Mouse (Mus musculus): ENCODE measurements around the gene Zbtb26. TPM values are rescaled to one million over a fixed set of nuclear protein-coding genes. Genes with fewer than 3 reads are reported as not detected.

Gene Zbtb26
- polyA plus RNA-seq, 1 experiment: 0.56 TPM

DNA sequence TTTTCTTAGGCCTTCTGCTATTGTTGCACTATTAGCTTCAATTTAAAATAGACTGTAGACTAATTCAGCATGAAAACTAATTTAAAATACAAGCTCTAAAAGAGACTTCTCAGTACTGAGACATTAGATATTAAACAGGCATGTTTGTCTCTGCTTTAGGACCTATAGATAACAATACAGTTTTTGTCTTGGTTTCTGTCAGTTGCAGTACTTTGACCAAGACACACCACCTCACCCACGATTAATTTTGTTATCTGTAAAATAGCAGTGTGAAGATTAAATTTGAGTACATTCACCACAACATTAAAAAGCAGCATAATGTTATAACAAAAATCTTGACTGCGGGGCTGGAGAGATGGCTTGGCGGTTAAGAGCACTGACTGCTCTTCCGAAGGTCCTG is 23.3 kb upstream of the Zbtb26 start:
- H3K4me3 ChIP-seq (ENCODE audit: low read depth, low read length): no peak overlapping the region
- TF ChIP-seq POLR2A (IDR thresholded peaks at IDR 0.05; ENCODE audit: low read depth, low read length): no peak
- no peak for TF ChIP-seq CTCF (IDR thresholded peaks at IDR 0.05; ENCODE audit: extremely low read depth, insufficient read length, insufficient replicate concordance, low read depth, low read length)
- H3K27me3 ChIP-seq (ENCODE audit: control insufficient read depth, insufficient read depth, low read length): no peaks in the 10 kb centered on the region
- H3K36me3 ChIP-seq (ENCODE audit: control insufficient read depth, insufficient read depth, low read length): peaks cover 8% of the 10 kb centered on the region
- H3K27ac ChIP-seq (ENCODE audit: insufficient read depth, low read depth, low read length): no peak overlapping the region
- 46% methylated on average over 4 of the region's 4 CpGs for WGBS
- H3K4me1 ChIP-seq (ENCODE audit: control insufficient read depth, insufficient read depth, insufficient read length, low read length): no peaks in the 10 kb centered on the region

DNA sequence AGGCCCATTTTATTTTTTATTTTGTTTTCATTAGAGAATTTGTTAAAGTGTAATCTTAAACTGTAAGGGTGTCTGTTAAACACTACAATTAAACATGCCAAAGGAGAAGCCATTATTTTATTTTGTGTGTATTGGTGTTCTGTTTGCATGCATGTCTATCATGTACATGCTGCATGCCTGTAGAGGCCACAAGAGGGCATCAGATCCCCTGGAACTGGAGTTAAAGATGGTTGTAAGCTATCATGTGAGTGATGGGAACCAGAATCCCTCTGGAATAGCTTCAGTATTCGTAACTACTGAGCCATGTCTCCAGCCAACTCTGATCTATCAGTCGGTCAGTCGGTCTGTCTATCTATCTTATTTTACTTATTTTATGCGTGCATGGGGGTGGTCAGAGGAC is 17.8 kb upstream of the Zbtb26 start:
- Histone ChIP-seq H3K4me1 (ENCODE audit: control insufficient read depth, insufficient read depth, insufficient read length, low read length) (no peaks in the 10 kb centered on the region), H3K4me3 (ENCODE audit: low read depth, low read length) (no peak overlapping the region), H3K36me3 (ENCODE audit: control insufficient read depth, insufficient read depth, low read length) (no peaks in the 10 kb centered on the region), H3K27me3 (ENCODE audit: control insufficient read depth, insufficient read depth, low read length) (no peaks in the 10 kb centered on the region), H3K27ac (ENCODE audit: insufficient read depth, low read depth, low read length) (no peak overlapping the region)
- 97% methylated on average over 4 of the region's 4 CpGs for WGBS
- TF ChIP-seq CTCF (IDR thresholded peaks at IDR 0.05; ENCODE audit: extremely low read depth, insufficient read length, insufficient replicate concordance, low read depth, low read length): no peak
- TF ChIP-seq POLR2A (IDR thresholded peaks at IDR 0.05; ENCODE audit: low read depth, low read length): no peak

DNA sequence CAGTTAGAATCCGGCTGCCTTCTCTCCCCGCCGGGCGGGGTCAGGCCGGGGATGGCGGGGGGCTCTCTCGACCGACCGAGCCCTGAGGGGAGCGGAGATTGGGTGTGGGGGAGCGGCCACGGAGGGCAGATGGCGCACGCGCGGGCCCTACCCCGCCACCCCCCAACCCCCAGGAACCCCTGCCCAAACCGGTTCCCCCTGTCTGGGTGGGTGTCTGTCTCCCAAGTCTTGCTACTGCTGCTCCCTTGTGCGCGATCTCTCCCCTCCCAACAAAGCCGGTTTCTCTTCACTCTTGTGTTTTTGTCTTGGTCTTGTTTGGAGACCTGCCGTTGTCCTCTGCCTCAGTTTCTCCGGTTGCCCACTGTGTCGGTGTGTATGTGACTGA is 9.4 kb upstream of the Zbtb26 start:
- peak overlapping the region; percentile 96 for H3K4me3 ChIP-seq (ENCODE audit: low read depth, low read length)
- no peak overlapping the region for H3K27ac ChIP-seq (ENCODE audit: insufficient read depth, low read depth, low read length)
- no peak for TF ChIP-seq CTCF (IDR thresholded peaks at IDR 0.05; ENCODE audit: extremely low read depth, insufficient read length, insufficient replicate concordance, low read depth, low read length)
- no peak for TF ChIP-seq POLR2A (IDR thresholded peaks at IDR 0.05; ENCODE audit: low read depth, low read length)
- no peaks in the 10 kb centered on the region for H3K36me3 ChIP-seq (ENCODE audit: control insufficient read depth, insufficient read depth, low read length)
- peaks cover 2% of the 10 kb centered on the region; the same call in 1 of the 2 replicates for H3K4me1 ChIP-seq (ENCODE audit: control insufficient read depth, insufficient read depth, insufficient read length, low read length)
- 0% methylated on average over 23 of the region's 24 CpGs for WGBS
- H3K27me3 ChIP-seq (ENCODE audit: control insufficient read depth, insufficient read depth, low read length): no peaks in the 10 kb centered on the region

DNA sequence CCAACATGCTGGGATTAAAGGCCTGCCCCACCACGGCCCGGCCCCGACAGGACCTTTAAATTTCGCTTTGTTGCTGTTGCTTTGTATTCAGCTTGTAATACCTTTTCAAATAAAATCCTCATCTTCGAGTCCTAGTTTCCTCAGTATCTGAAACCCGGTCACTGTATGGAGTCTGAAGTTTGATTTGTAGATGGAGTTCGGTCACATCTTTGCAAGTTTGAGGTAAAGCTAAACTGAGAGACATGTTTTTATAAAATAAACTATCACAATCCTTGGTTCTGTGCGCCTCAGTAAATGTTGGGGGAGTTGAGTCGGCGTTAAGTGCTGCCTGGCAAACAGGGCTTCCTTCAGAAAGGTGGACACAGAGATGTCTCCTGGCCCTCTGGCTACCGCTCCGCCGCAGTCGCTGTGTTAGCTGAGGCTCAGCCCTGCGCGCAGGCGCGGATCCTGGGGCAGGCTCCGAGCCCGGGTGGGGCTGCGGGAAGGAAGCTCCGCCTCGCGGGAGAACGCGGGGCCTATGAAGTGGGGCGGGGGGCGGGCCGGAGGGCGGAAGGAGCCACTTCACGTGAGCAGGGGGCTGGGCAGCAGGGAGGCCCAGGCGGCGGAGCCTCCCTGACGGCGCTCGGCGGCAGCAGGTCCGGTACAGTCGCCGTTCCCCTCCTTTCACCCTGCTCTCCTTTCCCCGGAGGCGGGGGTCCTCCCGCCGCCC is 8.9 kb upstream of the Zbtb26 start:
- WGBS: 5% methylated on average over 44 of the region's 44 CpGs
- Histone ChIP-seq H3K4me3 (ENCODE audit: low read depth, low read length) (peak overlapping the region; percentile 96), H3K27me3 (ENCODE audit: control insufficient read depth, insufficient read depth, low read length) (no peaks in the 10 kb centered on the region), H3K27ac (ENCODE audit: insufficient read depth, low read depth, low read length) (peak overlapping the region; percentile 38), H3K36me3 (ENCODE audit: control insufficient read depth, insufficient read depth, low read length) (no peaks in the 10 kb centered on the region), H3K4me1 (ENCODE audit: control insufficient read depth, insufficient read depth, insufficient read length, low read length) (peaks cover 2% of the 10 kb centered on the region; the same call in 1 of the 2 replicates)
- TF ChIP-seq POLR2A (IDR thresholded peaks at IDR 0.05; ENCODE audit: low read depth, low read length): peak; percentile 83; the same call in 1 of the 2 replicates
- TF ChIP-seq CTCF (IDR thresholded peaks at IDR 0.05; ENCODE audit: extremely low read depth, insufficient read length, insufficient replicate concordance, low read depth, low read length): no peak

DNA sequence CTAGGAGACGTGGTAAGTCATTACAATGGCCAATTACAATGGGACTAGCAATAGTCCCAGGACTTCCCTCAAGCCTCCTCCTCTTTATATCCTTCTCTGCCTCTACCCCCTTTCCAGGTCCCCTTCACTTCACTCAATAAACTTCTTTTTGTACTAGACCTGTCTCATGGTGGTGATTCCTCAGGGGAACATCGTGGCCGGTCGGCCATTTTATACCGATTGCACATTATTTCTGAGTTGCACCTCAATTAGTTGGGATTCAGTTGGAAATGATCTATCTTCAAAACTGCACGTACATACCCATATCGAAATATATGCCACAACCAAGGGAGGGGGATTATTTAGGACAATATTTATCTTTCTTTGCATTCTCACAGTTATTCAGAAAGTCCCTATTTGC is 11.3 kb downstream of the Zbtb26 start:
- peak overlapping the region; percentile 81 for H3K27ac ChIP-seq (ENCODE audit: insufficient read depth, low read depth, low read length)
- TF ChIP-seq CTCF (IDR thresholded peaks at IDR 0.05; ENCODE audit: extremely low read depth, insufficient read length, insufficient replicate concordance, low read depth, low read length): no peak
- no peak for TF ChIP-seq POLR2A (IDR thresholded peaks at IDR 0.05; ENCODE audit: low read depth, low read length)
- H3K36me3 ChIP-seq (ENCODE audit: control insufficient read depth, insufficient read depth, low read length): peaks cover 18% of the 10 kb centered on the region
- 20% methylated on average over 7 of the region's 7 CpGs for WGBS
- H3K4me3 ChIP-seq (ENCODE audit: low read depth, low read length): peak overlapping the region; percentile 30; the same call in 1 of the 2 replicates
- H3K4me1 ChIP-seq (ENCODE audit: control insufficient read depth, insufficient read depth, insufficient read length, low read length): peaks cover 2% of the 10 kb centered on the region; the same call in 1 of the 2 replicates
- H3K27me3 ChIP-seq (ENCODE audit: control insufficient read depth, insufficient read depth, low read length): no peaks in the 10 kb centered on the region

DNA sequence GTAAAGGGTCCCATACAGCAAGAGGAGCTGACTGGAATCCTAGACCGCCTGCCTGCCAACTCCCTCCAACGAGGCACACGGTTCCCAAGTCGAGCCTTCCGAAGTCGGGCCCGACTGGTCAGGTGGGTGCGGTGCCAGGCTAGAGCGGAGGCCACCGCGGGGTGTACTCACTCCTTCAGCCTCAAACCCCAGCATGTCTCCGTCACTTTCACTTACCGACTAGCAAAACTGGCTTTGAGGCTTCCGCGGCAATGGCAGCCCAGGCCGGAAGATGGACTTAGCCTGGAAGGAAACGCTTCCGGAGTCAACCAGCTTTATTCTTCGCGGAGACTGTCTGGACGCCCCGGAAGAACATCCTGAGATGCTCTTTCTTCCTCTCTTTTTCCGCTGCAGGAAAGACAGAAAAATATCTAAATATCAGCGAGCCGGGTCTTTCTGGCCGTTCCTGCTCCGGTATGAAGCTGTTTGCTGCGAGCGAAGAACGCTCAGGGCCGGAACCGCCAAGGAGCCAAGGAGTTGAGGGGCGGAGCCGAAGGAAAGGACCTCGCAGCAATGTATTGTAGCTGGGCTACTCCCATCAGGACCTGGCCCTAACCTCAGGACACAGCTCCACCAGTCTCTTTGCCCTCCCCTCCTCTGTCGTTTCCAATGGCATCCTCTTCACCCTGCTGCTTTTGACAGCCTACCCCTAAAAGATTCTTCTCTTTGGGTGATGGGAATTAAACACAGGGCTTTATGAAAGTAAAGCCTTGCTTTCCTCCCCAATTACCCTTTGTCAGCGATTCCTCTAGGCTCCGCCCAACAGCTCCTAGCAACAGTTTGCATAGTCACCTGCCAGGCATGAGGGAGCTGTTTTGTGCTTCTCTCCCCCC is 12.1 kb downstream of the Zbtb26 start:
- no peaks in the 10 kb centered on the region for H3K27me3 ChIP-seq (ENCODE audit: control insufficient read depth, insufficient read depth, low read length)
- under 1% methylated on average over 38 of the region's 38 CpGs for WGBS
- peaks cover 15% of the 10 kb centered on the region for H3K36me3 ChIP-seq (ENCODE audit: control insufficient read depth, insufficient read depth, low read length)
- peak overlapping the region; percentile 82 for H3K4me3 ChIP-seq (ENCODE audit: low read depth, low read length)
- TF ChIP-seq POLR2A (IDR thresholded peaks at IDR 0.05; ENCODE audit: low read depth, low read length) (peak; percentile 54; the same call in 1 of the 2 replicates), CTCF (IDR thresholded peaks at IDR 0.05; ENCODE audit: extremely low read depth, insufficient read length, insufficient replicate concordance, low read depth, low read length) (no peak)
- peak overlapping the region; percentile 91 for H3K27ac ChIP-seq (ENCODE audit: insufficient read depth, low read depth, low read length)
- H3K4me1 ChIP-seq (ENCODE audit: control insufficient read depth, insufficient read depth, insufficient read length, low read length): peaks cover 2% of the 10 kb centered on the region; the same call in 1 of the 2 replicates

DNA sequence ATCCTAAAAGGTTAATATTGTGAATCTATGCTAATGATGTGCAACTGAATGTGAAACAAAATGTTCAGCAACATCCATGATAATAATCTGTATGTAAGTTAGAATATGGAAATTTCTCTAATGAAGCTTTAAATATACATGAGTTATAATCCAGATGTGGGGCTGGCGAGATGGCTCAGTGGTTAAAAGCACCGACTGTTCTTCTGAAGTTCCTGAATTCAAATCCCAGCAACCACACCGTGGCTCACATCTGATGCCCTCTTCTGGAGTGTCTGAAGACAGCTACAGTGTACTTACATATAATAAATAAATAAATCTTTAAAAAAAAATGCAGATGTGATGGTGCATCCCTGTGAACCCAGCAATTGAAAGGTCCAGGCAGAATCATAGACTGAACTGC is 19.3 kb downstream of the Zbtb26 start:
- TF ChIP-seq CTCF (IDR thresholded peaks at IDR 0.05; ENCODE audit: extremely low read depth, insufficient read length, insufficient replicate concordance, low read depth, low read length) (no peak), POLR2A (IDR thresholded peaks at IDR 0.05; ENCODE audit: low read depth, low read length) (no peak)
- H3K4me3 ChIP-seq (ENCODE audit: low read depth, low read length): no peak overlapping the region
- H3K27ac ChIP-seq (ENCODE audit: insufficient read depth, low read depth, low read length): no peak overlapping the region
- WGBS: 44% methylated on average over 3 of the region's 3 CpGs
- H3K27me3 ChIP-seq (ENCODE audit: control insufficient read depth, insufficient read depth, low read length): no peaks in the 10 kb centered on the region
- H3K4me1 ChIP-seq (ENCODE audit: control insufficient read depth, insufficient read depth, insufficient read length, low read length): no peaks in the 10 kb centered on the region
- H3K36me3 ChIP-seq (ENCODE audit: control insufficient read depth, insufficient read depth, low read length): peaks cover 7% of the 10 kb centered on the region
